Mouse (Mus musculus) Muller cell, postnatal 12 days (primary cell): Measurements from ENCODE around the gene Dnal1.
A peak's percentile ranks its signal among the peaks of the same experiment; 100 is the strongest.

Source experiments
- DNase-seq: peaks from one replicate; pipeline ENCODE4 v3.0.0-alpha.2; 2015; ENCODE audit errors: inconsistent ontology term

The Dnal1 gene

GRCm38 (mm10) chr12:84126899-84127298 lies 12.7 kb downstream of the Dnal1 start:
- DNase-seq: no peak

GRCm38 (mm10) chr12:84128576-84128975 lies 14.4 kb downstream of the Dnal1 start:
- no peak for DNase-seq

GRCm38 (mm10) chr12:84129931-84130330 lies 15.8 kb downstream of the Dnal1 start:
- no peak for DNase-seq

- no peak for DNase-seq
Observed at GRCm38 (mm10) chr12:84132265-84132664, 18.1 kb downstream of the Dnal1 start.

GRCm38 (mm10) chr12:84137131-84137530 lies 23.0 kb downstream of the Dnal1 start:
- no peak for DNase-seq

GRCm38 (mm10) chr12:84140135-84140534 lies 26.0 kb downstream of the Dnal1 start:
- DNase-seq: no peak

- DNase-seq: no peak
Observed at GRCm38 (mm10) chr12:84141271-84141670, 27.1 kb downstream of the Dnal1 start.

- peak; percentile 50 for DNase-seq
Observed at GRCm38 (mm10) chr12:84142281-84143050, 28.3 kb downstream of the Dnal1 start.

- DNase-seq: peak; percentile 63
Observed at GRCm38 (mm10) chr12:84147954-84148621, 33.9 kb downstream of the Dnal1 start, which contains the start of gene Pnma1. TSS of gene Pnma1 (minus strand) at chr12:84148489.

GRCm38 (mm10) chr12:84148622-84149012 lies 34.5 kb downstream of the Dnal1 start:
- DNase-seq: no peak

- no peak for DNase-seq
Observed at GRCm38 (mm10) chr12:84149971-84150370, 35.8 kb downstream of the Dnal1 start.

- DNase-seq: no peak
Observed at GRCm38 (mm10) chr12:84150976-84151375, 36.8 kb downstream of the Dnal1 start.

GRCm38 (mm10) chr12:84151911-84152310 lies 37.7 kb downstream of the Dnal1 start:
- DNase-seq: no peak

- DNase-seq: no peak
Observed at GRCm38 (mm10) chr12:84152352-84153190, 38.4 kb downstream of the Dnal1 start.

GRCm38 (mm10) chr12:84153414-84153813 lies 39.2 kb downstream of the Dnal1 start:
- no peak for DNase-seq

GRCm38 (mm10) chr12:84154786-84155522 lies 40.8 kb downstream of the Dnal1 start:
- peak; percentile 45 for DNase-seq

- no peak for DNase-seq
Observed at GRCm38 (mm10) chr12:84155523-84155871, 41.3 kb downstream of the Dnal1 start.

GRCm38 (mm10) chr12:84156210-84156609 lies 42.0 kb downstream of the Dnal1 start:
- no peak for DNase-seq

GRCm38 (mm10) chr12:84158156-84158555 lies 44.0 kb downstream of the Dnal1 start:
- DNase-seq: no peak

- DNase-seq: no peak
Observed at GRCm38 (mm10) chr12:84160491-84160890, 46.3 kb downstream of the Dnal1 start.

GRCm38 (mm10) chr12:84161116-84161515 lies 47.0 kb downstream of the Dnal1 start:
- no peak for DNase-seq
